Mouse (Mus musculus) heart, embryonic 14.5 days (tissue): ENCODE data around the gene Atp23. TPM values are rescaled to one million over a fixed set of nuclear protein-coding genes. Genes with fewer than 3 reads are reported as not detected.

Source experiments
- ATAC-seq: fragments of 200-750 bp; cut with Nextera tagmentation; 2 replicates; pipeline ENCODE4 v1.8.0; 2017; ENCODE audit warnings: low read depth, moderate TSS enrichment; ENCODE audit not compliant: insufficient number of reproducible peaks, insufficient read depth, low FRiP score
- H3K27ac ChIP-seq, 2 experiments: fragments of 200-500 bp in 1 of 2; fragments of 300-500 bp in 1 of 2; sonication (generic) in 1 of 2; replicated peaks in 1 of 2; 2 replicates each; pipeline ENCODE4 v1.5.1; 2012 to 2014; ENCODE audit warnings: low read depth in 2 of 2, low read length in 2 of 2, control low read depth in 1 of 2, mild to moderate bottlenecking in 1 of 2, mixed read lengths in 1 of 2; ENCODE audit not compliant: control insufficient read depth in 1 of 2, insufficient read depth in 1 of 2
- H3K27me3 ChIP-seq: fragments of 300-500 bp; sonication (generic); 2 replicates; pipeline ENCODE4 v1.6.1; 2014; ENCODE audit warnings: mild to moderate bottlenecking, low read length, control low read depth; ENCODE audit not compliant: control insufficient read depth, insufficient read depth
- H3K36me3 ChIP-seq: fragments of 300-500 bp; sonication (generic); 2 replicates; pipeline ENCODE4 v1.6.1; 2014; ENCODE audit warnings: mild to moderate bottlenecking, control low read depth, low read length, mixed read lengths; ENCODE audit not compliant: control insufficient read depth, insufficient read depth
- H3K4me1 ChIP-seq, 2 experiments: fragments of 200-500 bp in 1 of 2; fragments of 300-500 bp in 1 of 2; sonication (generic) in 1 of 2; 2 replicates each; pipeline ENCODE4 v1.6.1; 2012 to 2014; ENCODE audit warnings: low read length in 2 of 2, control low read depth in 1 of 2, mixed read lengths in 1 of 2; ENCODE audit not compliant: control insufficient read depth in 2 of 2, insufficient read depth in 2 of 2
- H3K4me2 ChIP-seq: fragments of 300-500 bp; sonication (generic); 2 replicates; pipeline ENCODE4 v1.6.1; 2014; ENCODE audit warnings: mild to moderate bottlenecking, low read length
- H3K4me3 ChIP-seq, 2 experiments: fragments of 200-500 bp in 1 of 2; fragments of 300-500 bp in 1 of 2; sonication (generic) in 1 of 2; 2 replicates each; pipeline ENCODE4 v1.5.1; 2012 to 2014; ENCODE audit warnings: low read length in 2 of 2, mild to moderate bottlenecking in 2 of 2, control low read depth in 1 of 2, low read depth in 1 of 2, moderate library complexity in 1 of 2; ENCODE audit not compliant: control insufficient read depth in 1 of 2, insufficient read depth in 1 of 2
- H3K9ac ChIP-seq: fragments of 300-500 bp; sonication (generic); 2 replicates; pipeline ENCODE4 v1.6.1; 2014; ENCODE audit warnings: mild to moderate bottlenecking, low read length
- H3K9me3 ChIP-seq: fragments of 300-500 bp; sonication (generic); 2 replicates; pipeline ENCODE4 v1.6.1; 2016; ENCODE audit warnings: low read length, control low read depth; ENCODE audit not compliant: control insufficient read depth
- WGBS: fragments of 180-500 bp; shearing (Covaris S2); extraction: QIAGEN DNeasy Blood & Tissue Kit; methylation state at CpG from one replicate; pipeline ENCODE4 v1.1.7; 2014; 5-methylcytosine and 5-hydroxymethylcytosine counted together
- polyA plus RNA-seq: library from polyadenylated mRNA; unstranded; fragments of >200 nt; fragmentation: Nextera tagmentation; extraction: Ambion mirVana; gene quantifications from 2 replicates; pipeline ENCODE4 v1.2.1, GENCODE M21; 2014

Atp23 gene
- polyA plus RNA-seq, 1 experiment from 2014 or later = 10.0 TPM

- H3K4me3 ChIP-seq = no peak overlapping the region
- no peak overlapping the region for H3K4me2 ChIP-seq
- no peaks in the 10 kb centered on the region for H3K36me3 ChIP-seq
- H3K27ac ChIP-seq = no peak overlapping the region
- no peak overlapping the region for H3K9ac ChIP-seq
- no peaks in the 10 kb centered on the region for H3K27me3 ChIP-seq
- H3K4me1 ChIP-seq = no peaks in the 10 kb centered on the region
- 89% methylated on average over 5 of the region's 5 CpGs for whole genome bisulfite sequencing
- no peak for ATAC-seq
- H3K9me3 ChIP-seq = 0 out of 2 replicates have a peak, but pooled peaks cover 3% of the 10 kb centered on the region
These were observed 5.7 kb upstream of the Atp23 start for GRCm38 (mm10) chr10:126906811-126907210.

DNA sequence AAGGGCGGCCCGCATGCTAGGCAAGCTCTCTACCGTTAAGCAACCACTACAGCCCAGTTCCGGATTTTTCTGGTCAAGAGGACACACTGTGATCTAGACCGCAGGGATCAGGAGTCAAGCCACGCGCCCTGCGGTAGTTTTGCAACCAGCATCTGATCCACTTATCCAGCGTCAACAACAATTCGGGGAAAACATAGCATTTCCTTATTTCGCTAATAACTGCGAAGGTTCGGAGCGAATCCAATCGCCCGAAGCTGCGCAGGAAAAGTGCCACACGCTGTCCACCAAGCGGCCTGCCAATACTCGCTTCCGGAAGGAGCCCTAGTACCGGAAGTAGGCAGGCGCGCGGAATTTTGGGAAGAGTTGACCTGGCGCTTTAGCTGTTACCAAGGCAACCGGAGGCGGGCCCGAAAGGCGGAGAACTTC lies 4.5 kb upstream of the Atp23 start:
- ATAC-seq = peak; percentile 72
- 0 out of 4 replicates have a peak, but pooled peaks cover 0 to 3% of the 10 kb centered on the region in 2 experiments for H3K4me1 ChIP-seq
- peak overlapping the region; percentile 77 for H3K9ac ChIP-seq
- peak overlapping the region; percentile 47 to 86 for H3K4me3 ChIP-seq
- H3K9me3 ChIP-seq = 0 out of 2 replicates have a peak, but pooled peaks cover 3% of the 10 kb centered on the region
- peak overlapping the region; percentile 83 to 92 for H3K27ac ChIP-seq
- H3K27me3 ChIP-seq = no peaks in the 10 kb centered on the region
- 1% methylated on average over 30 of the region's 30 CpGs for WGBS
- peak overlapping the region; percentile 79 for H3K4me2 ChIP-seq
- no peaks in the 10 kb centered on the region for H3K36me3 ChIP-seq

- no peaks in the 10 kb centered on the region for H3K27me3 ChIP-seq
- peak overlapping the region; percentile 77; the same call in 1 of the 2 replicates for H3K9ac ChIP-seq
- peak overlapping the region in 1 of 2 experiments; percentile 47; a peak in 2 of 4 replicates for H3K4me3 ChIP-seq
- H3K4me1 ChIP-seq = 0 out of 4 replicates have a peak, but pooled peaks cover 0 to 6% of the 10 kb centered on the region in 2 experiments
- H3K36me3 ChIP-seq = no peaks in the 10 kb centered on the region
- no peak overlapping the region for H3K27ac ChIP-seq
- 0 out of 2 replicates have a peak, but pooled peaks cover 3% of the 10 kb centered on the region for H3K9me3 ChIP-seq
- no peak for ATAC-seq
- peak overlapping the region; percentile 79 for H3K4me2 ChIP-seq
- whole genome bisulfite sequencing = 64% methylated on average over 8 of the region's 8 CpGs
These were observed 3.9 kb upstream of the Atp23 start for GRCm38 (mm10) chr10:126905086-126905485.

DNA sequence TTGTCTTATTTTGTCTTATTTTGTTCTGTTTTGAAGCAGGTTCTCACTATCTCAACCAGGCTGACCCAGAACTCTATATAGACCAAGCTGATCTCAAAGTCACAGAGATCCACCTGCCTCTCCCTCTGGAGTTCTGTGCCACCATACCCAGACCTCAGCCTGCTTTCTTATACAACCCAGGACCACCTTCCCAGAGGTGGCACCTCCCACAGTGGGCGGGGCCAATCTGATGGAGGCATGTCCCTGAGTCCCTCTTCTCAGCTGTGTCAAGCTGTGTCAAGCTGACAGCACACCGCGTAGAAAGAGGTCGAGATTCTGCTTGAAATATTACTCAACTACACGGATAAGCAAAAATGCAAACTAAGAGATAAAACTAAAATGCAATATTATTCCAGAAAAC lies 3.1 kb upstream of the Atp23 start:
- 26% methylated on average over 5 of the region's 5 CpGs for WGBS
- Histone ChIP-seq H3K9ac (no peak overlapping the region), H3K27ac (no peak overlapping the region), H3K4me2 (no peak overlapping the region), H3K4me1 (0 out of 4 replicates have a peak, but pooled peaks cover 0 to 6% of the 10 kb centered on the region in 2 experiments), H3K27me3 (no peaks in the 10 kb centered on the region), H3K4me3 (no peak overlapping the region), H3K36me3 (no peaks in the 10 kb centered on the region), H3K9me3 (0 out of 2 replicates have a peak, but pooled peaks cover 3% of the 10 kb centered on the region)
- ATAC-seq = no peak

GRCm38 (mm10) chr10:126901488-126901843 lies 311 bp upstream of the Atp23 start:
- peaks cover 16% of the 10 kb centered on the region for H3K36me3 ChIP-seq
- H3K27ac ChIP-seq = no peak overlapping the region
- 0 out of 4 replicates have a peak, but pooled peaks cover 0 to 6% of the 10 kb centered on the region in 2 experiments for H3K4me1 ChIP-seq
- H3K9me3 ChIP-seq = 0 out of 2 replicates have a peak, but pooled peaks cover 3% of the 10 kb centered on the region
- no peak for ATAC-seq
- peak overlapping the region; percentile 53 to 77 for H3K4me3 ChIP-seq
- peak overlapping the region; percentile 79; the same call in 1 of the 2 replicates for H3K9ac ChIP-seq
- H3K4me2 ChIP-seq = peak overlapping the region; percentile 98
- 3% methylated on average over 4 of the region's 4 CpGs for WGBS
- H3K27me3 ChIP-seq = no peaks in the 10 kb centered on the region

- Histone ChIP-seq H3K36me3 (peaks cover 48% of the 10 kb centered on the region), H3K4me3 (no peak overlapping the region), H3K9ac (no peak overlapping the region), H3K4me2 (no peak overlapping the region), H3K27ac (no peak overlapping the region), H3K9me3 (no peaks in the 10 kb centered on the region), H3K27me3 (no peaks in the 10 kb centered on the region), H3K4me1 (0 out of 4 replicates have a peak, but pooled peaks cover 0 to 4% of the 10 kb centered on the region in 2 experiments)
- 53% methylated on average over 6 of the region's 6 CpGs for WGBS
- no peak for ATAC-seq
These were observed 5.3 kb downstream of the Atp23 start for GRCm38 (mm10) chr10:126895891-126896290.

- 0 out of 2 replicates have a peak, but pooled peaks cover under 1% of the 10 kb centered on the region for H3K9me3 ChIP-seq
- H3K4me3 ChIP-seq = no peak overlapping the region
- no peaks in the 10 kb centered on the region for H3K4me1 ChIP-seq
- H3K9ac ChIP-seq = no peak overlapping the region
- ATAC-seq = no peak
- H3K27me3 ChIP-seq = no peaks in the 10 kb centered on the region
- 93% methylated on average over 15 of the region's 15 CpGs for WGBS
- no peak overlapping the region for H3K4me2 ChIP-seq
- no peak overlapping the region for H3K27ac ChIP-seq
- peaks cover 66% of the 10 kb centered on the region for H3K36me3 ChIP-seq
These were observed 7.1 kb downstream of the Atp23 start for GRCm38 (mm10) chr10:126894061-126894460.

DNA sequence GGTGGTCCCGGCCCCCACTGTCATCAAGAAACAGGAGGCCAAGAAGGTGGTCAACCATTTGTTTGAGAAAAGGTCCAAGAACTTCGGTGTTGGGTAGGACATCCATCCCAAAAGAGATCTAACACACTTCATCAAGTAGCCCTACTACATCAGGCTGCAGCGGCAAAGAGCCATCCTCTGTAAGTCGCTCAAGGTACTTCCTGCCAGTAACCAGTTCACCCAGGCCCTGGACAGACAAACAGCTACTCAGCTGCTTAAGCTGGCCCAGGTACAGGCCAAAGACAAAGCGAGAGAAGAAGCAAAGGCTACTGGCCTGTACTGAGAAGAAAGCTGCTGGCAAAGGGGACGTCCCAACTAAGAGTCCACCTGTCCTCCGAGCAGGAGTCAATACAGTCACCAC lies 8.0 kb downstream of the Atp23 start:
- Histone ChIP-seq H3K36me3 (peaks cover 61% of the 10 kb centered on the region), H3K4me3 (no peak overlapping the region), H3K4me2 (no peak overlapping the region), H3K9me3 (peaks cover 5% of the 10 kb centered on the region; the same call in 1 of the 2 replicates), H3K4me1 (no peaks in the 10 kb centered on the region), H3K9ac (no peak overlapping the region), H3K27ac (no peak overlapping the region), H3K27me3 (no peaks in the 10 kb centered on the region)
- ATAC-seq = no peak
- WGBS = 93% methylated on average over 7 of the region's 7 CpGs
